Comparison of ENCODE assay signal across 9 mouse cellular contexts in genomic region chr12:99457521-99458205, GRCm38 (mm10).
DNase-seq lines count a peak whose midpoint lies in the region; ATAC-seq lines count a peak whose summit lies in the region.
"Had no signal": no experiment of that assay in that cellular context is flagged by ENCODE, and none has a peak within 500 bp of the region (broad histone marks: within the 10 kb centered on the region; RNA-seq: fewer than 3 reads in every experiment).

No protein-coding gene starts in this region.

- no peaks in the 10 kb centered on the region for H3K27me3 ChIP-seq in heart, embryonic 13.5 days (replicated peaks)
- H3K27me3 ChIP-seq in heart, embryonic 11.5 days (ENCODE audit: control insufficient read depth, insufficient read depth, low read length): no peaks in the 10 kb centered on the region
- H3K27me3 ChIP-seq: embryonic facial prominence, embryonic 13.5 days had no signal

- H3K27ac ChIP-seq in heart, embryonic 13.5 days (replicated peaks): no peak overlapping the region
- no peak overlapping the region for H3K27ac ChIP-seq in heart, embryonic 11.5 days (ENCODE audit: low read depth, low read length)
- H3K27ac ChIP-seq: embryonic facial prominence, embryonic 13.5 days had no signal

- H3K9ac ChIP-seq in heart, embryonic 13.5 days: 0 out of 2 replicates have a peak overlapping the region, but pooled peaks have one; percentile 21
- H3K9ac ChIP-seq in heart, embryonic 11.5 days (ENCODE audit: low read depth, low read length): no peak overlapping the region
- H3K9ac ChIP-seq: embryonic facial prominence, embryonic 13.5 days had no signal

- peaks cover 34% of the 10 kb centered on the region for H3K4me1 ChIP-seq in heart, embryonic 13.5 days
- H3K4me1 ChIP-seq in heart, embryonic 11.5 days (ENCODE audit: control insufficient read depth, insufficient read depth, low read length): peaks cover 8% of the 10 kb centered on the region

- no peaks in the 10 kb centered on the region for H3K36me3 ChIP-seq in heart, embryonic 13.5 days
- no peaks in the 10 kb centered on the region for H3K36me3 ChIP-seq in heart, embryonic 11.5 days (ENCODE audit: control insufficient read depth, insufficient read depth, low read length)
- H3K36me3 ChIP-seq: embryonic facial prominence, embryonic 13.5 days had no signal

- H3K4me3 ChIP-seq in heart, embryonic 13.5 days: peak overlapping the region; percentile 2; the same call in 1 of the 2 replicates
- H3K4me3 ChIP-seq in heart, embryonic 11.5 days (ENCODE audit: low read depth, low read length): no peak overlapping the region
- H3K4me3 ChIP-seq: embryonic facial prominence, embryonic 13.5 days had no signal

- DNase-seq in A20 (ENCODE audit: low read depth, low spot score): peak; percentile 41
- no peak for DNase-seq in adrenal gland, postnatal 36 days
- DNase-seq in kidney, postnatal 25 days: no peak
- no peak for DNase-seq in kidney, postnatal 14 days

- H3K9me3 ChIP-seq in heart, embryonic 13.5 days: no peaks in the 10 kb centered on the region
- H3K9me3 ChIP-seq in heart, embryonic 11.5 days (replicated peaks; ENCODE audit: control insufficient read depth, low read length): no peaks in the 10 kb centered on the region
- H3K9me3 ChIP-seq: embryonic facial prominence, embryonic 13.5 days had no signal

- H3K4me2 ChIP-seq in heart, embryonic 13.5 days: peak overlapping the region; percentile 51
- no peak overlapping the region for H3K4me2 ChIP-seq in heart, embryonic 11.5 days
- H3K4me2 ChIP-seq: embryonic facial prominence, embryonic 13.5 days had no signal

- ATAC-seq in heart, embryonic 13.5 days (ENCODE audit: extremely low read depth, insufficient number of reproducible peaks, low FRiP score, low TSS enrichment): no peak
- no peak for ATAC-seq in heart, embryonic 11.5 days (replicated peaks; ENCODE audit: insufficient number of reproducible peaks, low FRiP score, low TSS enrichment)
- peak; percentile 92 for ATAC-seq in erythroid progenitor cell, adult 5-6 weeks (replicated peaks; ENCODE audit: low FRiP score, poor library complexity, severe bottlenecking)
- ATAC-seq in megakaryocyte, adult 5-6 weeks (ENCODE audit: poor library complexity, severe bottlenecking): peak; percentile 47

- 37% methylated on average over 10 of the region's 10 CpGs for WGBS in heart, embryonic 13.5 days
- WGBS in heart, embryonic 11.5 days (ENCODE audit: insufficient replicate concordance): 47% methylated on average over 10 of the region's 10 CpGs

Comparison
In these comparisons a context has a peak if more than half of its experiments do, and no peak if none do; other contexts are left out.
1. ATAC-seq: peak in erythroid progenitor cell, adult 5-6 weeks (single experiment) and megakaryocyte, adult 5-6 weeks (single experiment); none in heart, embryonic 13.5 days (single experiment) and heart, embryonic 11.5 days (single experiment).